Mouse (Mus musculus) heart, embryonic 14.5 days (tissue): ENCODE measurements around the gene Pprc1. TPM values are rescaled to one million over a fixed set of nuclear protein-coding genes. Genes with fewer than 3 reads are reported as not detected.

ENCODE experiments used
- ATAC-seq: fragments of 200-750 bp; cut with Nextera tagmentation; 2 replicates; pipeline ENCODE4 v1.8.0; 2017; ENCODE audit warnings: low read depth, moderate TSS enrichment; ENCODE audit not compliant: insufficient number of reproducible peaks, insufficient read depth, low FRiP score
- H3K27ac ChIP-seq, 2 experiments: fragments of 200-500 bp in 1 of 2; fragments of 300-500 bp in 1 of 2; sonication (generic) in 1 of 2; replicated peaks in 1 of 2; 2 replicates each; pipeline ENCODE4 v1.5.1; 2012 to 2014; ENCODE audit warnings: low read depth in 2 of 2, low read length in 2 of 2, control low read depth in 1 of 2, mild to moderate bottlenecking in 1 of 2, mixed read lengths in 1 of 2; ENCODE audit not compliant: control insufficient read depth in 1 of 2, insufficient read depth in 1 of 2
- H3K27me3 ChIP-seq: fragments of 300-500 bp; sonication (generic); 2 replicates; pipeline ENCODE4 v1.6.1; 2014; ENCODE audit warnings: mild to moderate bottlenecking, low read length, control low read depth; ENCODE audit not compliant: control insufficient read depth, insufficient read depth
- H3K36me3 ChIP-seq: fragments of 300-500 bp; sonication (generic); 2 replicates; pipeline ENCODE4 v1.6.1; 2014; ENCODE audit warnings: mild to moderate bottlenecking, control low read depth, low read length, mixed read lengths; ENCODE audit not compliant: control insufficient read depth, insufficient read depth
- H3K4me1 ChIP-seq, 2 experiments: fragments of 200-500 bp in 1 of 2; fragments of 300-500 bp in 1 of 2; sonication (generic) in 1 of 2; 2 replicates each; pipeline ENCODE4 v1.6.1; 2012 to 2014; ENCODE audit warnings: low read length in 2 of 2, control low read depth in 1 of 2, mixed read lengths in 1 of 2; ENCODE audit not compliant: control insufficient read depth in 2 of 2, insufficient read depth in 2 of 2
- H3K4me2 ChIP-seq: fragments of 300-500 bp; sonication (generic); 2 replicates; pipeline ENCODE4 v1.6.1; 2014; ENCODE audit warnings: mild to moderate bottlenecking, low read length
- H3K4me3 ChIP-seq, 2 experiments: fragments of 200-500 bp in 1 of 2; fragments of 300-500 bp in 1 of 2; sonication (generic) in 1 of 2; 2 replicates each; pipeline ENCODE4 v1.5.1; 2012 to 2014; ENCODE audit warnings: low read length in 2 of 2, mild to moderate bottlenecking in 2 of 2, control low read depth in 1 of 2, low read depth in 1 of 2, moderate library complexity in 1 of 2; ENCODE audit not compliant: control insufficient read depth in 1 of 2, insufficient read depth in 1 of 2
- H3K9ac ChIP-seq: fragments of 300-500 bp; sonication (generic); 2 replicates; pipeline ENCODE4 v1.6.1; 2014; ENCODE audit warnings: mild to moderate bottlenecking, low read length
- H3K9me3 ChIP-seq: fragments of 300-500 bp; sonication (generic); 2 replicates; pipeline ENCODE4 v1.6.1; 2016; ENCODE audit warnings: low read length, control low read depth; ENCODE audit not compliant: control insufficient read depth
- whole genome bisulfite sequencing: fragments of 180-500 bp; shearing (Covaris S2); extraction: QIAGEN DNeasy Blood & Tissue Kit; methylation state at CpG from one replicate; pipeline ENCODE4 v1.1.7; 2014; 5-methylcytosine and 5-hydroxymethylcytosine counted together
- polyA plus RNA-seq: library from polyadenylated mRNA; unstranded; fragments of >200 nt; fragmentation: Nextera tagmentation; extraction: Ambion mirVana; gene quantifications from 2 replicates; pipeline ENCODE4 v1.2.1, GENCODE M21; 2014

Pprc1 gene
- 24.6 and 26.4 TPM in 2 replicates for polyA plus RNA-seq

DNA sequence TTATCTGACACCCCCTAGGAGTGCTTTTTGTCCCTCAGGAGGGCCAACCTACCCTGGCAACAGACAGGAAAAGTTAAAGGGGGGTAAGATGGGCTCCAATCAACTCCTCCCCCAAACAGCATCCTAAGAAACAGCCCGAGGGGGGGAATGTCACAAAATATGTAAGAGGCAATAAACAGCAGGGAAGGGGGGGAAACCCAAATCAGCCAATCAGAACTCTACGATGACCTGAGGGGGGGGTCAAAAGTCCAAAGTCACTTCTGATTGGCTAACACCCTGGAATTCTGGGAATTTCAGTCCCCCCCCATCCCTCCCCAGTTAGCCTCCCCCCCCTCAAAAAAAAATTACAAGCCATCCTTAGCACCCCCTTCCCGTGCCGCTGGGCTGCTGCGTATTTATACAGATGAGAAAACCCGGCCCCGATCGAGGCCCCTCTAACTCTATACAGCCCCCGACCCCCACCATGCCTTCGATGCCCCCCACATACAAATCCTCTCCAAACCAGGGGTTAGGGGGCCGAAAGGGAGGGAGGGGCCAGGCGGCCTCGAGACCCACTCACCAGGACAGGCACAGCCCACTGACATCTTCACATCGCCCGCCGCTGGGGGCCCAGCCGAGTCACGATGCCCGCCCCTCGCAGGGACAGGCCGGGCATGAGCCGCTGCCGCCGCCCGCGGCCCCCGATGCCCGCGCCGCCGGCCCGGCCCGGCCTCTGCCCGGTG lies at the start of gene Pprc1:
Gene Pprc1, plus strand, starts transcription at position 616 of the 722 bp plus-strand sequence.
- Histone ChIP-seq H3K9ac (peak within 1 kb of the TSS; percentile 100), H3K27me3 (no peaks in the 10 kb centered on the region), H3K4me2 (peak within 1 kb of the TSS; percentile 94), H3K4me1 (peaks cover 39 to 64% of the 10 kb centered on the region in 2 experiments), H3K9me3 (no peaks in the 10 kb centered on the region), H3K4me3 (peak within 1 kb of the TSS; percentile 88 to 99), H3K36me3 (no peaks in the 10 kb centered on the region), H3K27ac (peak within 1 kb of the TSS; percentile 92 to 99)
- ATAC-seq = 0 out of 2 replicates have a peak, but pooled peaks have one; percentile 0
- WGBS = under 1% methylated on average over 34 of the region's 34 CpGs

DNA sequence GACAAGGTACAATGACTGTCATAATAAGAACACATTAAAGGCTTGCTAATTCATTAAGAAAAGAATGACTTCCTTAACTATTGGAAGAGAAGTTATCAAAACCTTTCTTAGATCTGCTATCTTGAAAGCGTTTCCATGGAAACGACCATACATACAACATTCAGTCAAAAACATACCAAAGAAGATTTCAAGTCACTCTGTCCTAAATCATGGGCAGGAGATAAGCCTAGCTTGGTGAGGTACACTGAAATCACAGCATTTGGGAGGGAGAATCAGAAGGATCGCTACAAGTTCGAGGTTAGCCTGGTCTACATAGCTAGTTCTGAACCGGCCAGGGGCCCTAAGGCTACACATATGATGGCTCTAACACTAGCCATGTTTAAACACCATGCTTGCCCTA lies 47.3 kb upstream of the Pprc1 start:
- peaks cover 0 to 8% of the 10 kb centered on the region in 2 experiments; a peak in 1 of 4 replicates for H3K4me1 ChIP-seq
- H3K27me3 ChIP-seq = no peaks in the 10 kb centered on the region
- peak overlapping the region; percentile 85 to 86; a peak in 3 of 4 replicates for H3K4me3 ChIP-seq
- H3K4me2 ChIP-seq = peak overlapping the region; percentile 71
- no peak for ATAC-seq
- no peaks in the 10 kb centered on the region for H3K36me3 ChIP-seq
- H3K27ac ChIP-seq = peak overlapping the region in 1 of 2 experiments; percentile 94; a peak in 1 of 4 replicates
- H3K9ac ChIP-seq = peak overlapping the region; percentile 88
- WGBS = 60% methylated on average over 5 of the region's 5 CpGs
- no peaks in the 10 kb centered on the region for H3K9me3 ChIP-seq

DNA sequence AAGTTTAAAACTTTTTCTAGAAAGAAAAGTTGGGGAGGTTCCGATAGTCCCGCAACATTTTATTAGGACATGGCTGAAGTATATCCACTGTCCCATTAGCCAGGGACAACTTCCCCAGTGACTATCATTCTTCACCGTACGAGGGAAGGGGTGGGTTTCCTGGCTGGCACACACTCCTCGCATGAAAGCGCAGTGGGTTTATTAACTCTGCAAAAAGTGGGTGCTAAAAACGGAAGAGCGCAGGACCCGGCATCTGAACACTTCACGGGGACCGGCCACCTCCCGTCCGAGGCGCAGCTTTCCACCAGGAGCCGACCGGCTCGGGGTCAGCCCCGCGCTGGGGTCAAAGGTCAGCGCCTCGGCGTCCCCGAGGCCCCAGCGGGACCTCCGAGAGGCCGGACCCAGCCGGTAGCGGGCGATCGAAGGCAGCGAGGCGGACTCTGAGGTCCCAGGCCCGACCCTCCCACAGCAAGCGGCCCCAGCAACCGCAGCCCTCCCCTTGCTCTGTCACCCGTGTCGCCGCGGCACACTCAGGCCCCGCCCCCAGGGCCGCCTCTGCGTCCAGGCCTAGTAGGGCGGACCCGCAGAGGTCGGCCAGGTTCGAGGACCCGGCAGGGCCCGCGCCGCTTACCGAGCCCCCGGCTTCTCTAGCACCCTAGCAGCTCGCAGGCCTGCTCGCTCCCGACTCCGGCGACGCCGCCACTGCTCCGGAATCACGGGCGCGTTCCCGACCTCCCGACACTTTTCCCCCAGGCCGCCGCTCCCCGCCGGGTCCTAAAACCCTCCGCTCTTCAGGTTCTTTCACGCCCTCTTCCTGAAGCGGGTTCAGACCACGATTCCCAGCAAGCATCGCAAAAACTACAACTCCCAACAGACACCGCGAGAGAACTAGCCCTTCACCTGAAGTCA lies 46.6 kb upstream of the Pprc1 start, which contains the start of gene Armh3:
Gene Armh3, minus strand, starts transcription at position 704 of the 909 bp plus-strand sequence.
- H3K4me1 ChIP-seq = peaks cover 0 to 8% of the 10 kb centered on the region in 2 experiments; a peak in 1 of 4 replicates
- WGBS = 2% methylated on average over 75 of the region's 76 CpGs
- H3K9me3 ChIP-seq = no peaks in the 10 kb centered on the region
- H3K9ac ChIP-seq = peak within 1 kb of the TSS; percentile 88
- H3K4me3 ChIP-seq = peak within 1 kb of the TSS; percentile 85 to 86
- H3K27ac ChIP-seq = peak within 1 kb of the TSS; percentile 88 to 94
- H3K4me2 ChIP-seq = peak within 1 kb of the TSS; percentile 71
- peak; percentile 97 for ATAC-seq
- no peaks in the 10 kb centered on the region for H3K36me3 ChIP-seq
- H3K27me3 ChIP-seq = no peaks in the 10 kb centered on the region

DNA sequence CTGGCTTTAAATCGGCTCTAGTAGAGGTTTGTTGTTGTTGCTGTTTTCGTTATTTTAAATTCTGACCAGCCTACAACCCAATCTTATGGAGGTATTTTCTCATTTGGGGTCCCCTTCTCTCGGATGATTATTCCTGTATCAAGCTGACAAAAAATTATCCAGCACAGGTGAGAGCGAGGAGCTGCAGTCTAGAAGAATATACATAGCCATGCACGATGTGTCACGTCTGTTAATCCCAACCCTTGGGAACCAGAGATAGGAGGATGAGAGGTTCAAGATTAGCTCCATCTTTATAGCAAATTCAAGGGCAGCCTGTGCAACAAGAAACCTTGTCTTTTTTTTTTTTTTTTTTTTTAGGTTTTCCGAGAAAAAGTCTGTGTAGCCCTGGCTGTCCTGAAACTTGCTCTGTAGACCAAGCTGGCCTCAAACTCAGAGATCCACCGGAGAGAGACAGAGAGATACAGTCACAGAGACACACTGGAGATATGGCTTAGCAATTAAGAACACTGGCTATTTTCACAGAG lies 45.9 kb upstream of the Pprc1 start:
- Histone ChIP-seq H3K9ac (peak overlapping the region; percentile 88), H3K4me3 (peak overlapping the region; percentile 85 to 86; a peak in 3 of 4 replicates), H3K27me3 (no peaks in the 10 kb centered on the region), H3K36me3 (no peaks in the 10 kb centered on the region), H3K27ac (no peak overlapping the region), H3K9me3 (no peaks in the 10 kb centered on the region), H3K4me1 (peaks cover 0 to 9% of the 10 kb centered on the region in 2 experiments; a peak in 1 of 4 replicates), H3K4me2 (peak overlapping the region; percentile 71)
- no peak for ATAC-seq
- WGBS = 9% methylated on average over 8 of the region's 8 CpGs

DNA sequence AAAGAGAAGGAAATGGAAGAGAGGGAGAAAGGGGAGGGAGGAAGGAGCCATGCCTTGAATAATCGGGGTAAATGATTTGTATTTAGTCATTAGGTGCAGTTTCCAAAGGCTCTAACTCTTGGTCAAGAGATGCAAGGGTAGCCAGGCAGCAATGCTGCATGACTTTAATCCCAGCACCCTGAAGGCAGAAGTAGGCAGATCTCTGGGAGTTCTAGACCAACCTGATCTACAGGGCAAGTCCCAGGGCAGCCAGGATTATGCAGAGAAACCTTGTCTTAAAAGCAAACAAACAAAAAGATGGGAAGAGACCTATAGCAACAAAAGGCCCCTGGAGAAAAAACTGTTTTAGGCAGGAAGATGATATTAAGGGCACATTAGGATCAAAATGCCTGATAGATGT lies 45.3 kb upstream of the Pprc1 start:
- no peak overlapping the region for H3K27ac ChIP-seq
- H3K36me3 ChIP-seq = no peaks in the 10 kb centered on the region
- 54% methylated on average over 1 of the region's 1 CpGs for WGBS
- peaks cover 5 to 15% of the 10 kb centered on the region in 2 experiments for H3K4me1 ChIP-seq
- ATAC-seq = no peak
- no peak overlapping the region for H3K4me3 ChIP-seq
- H3K9me3 ChIP-seq = no peaks in the 10 kb centered on the region
- H3K4me2 ChIP-seq = no peak overlapping the region
- no peak overlapping the region for H3K9ac ChIP-seq
- H3K27me3 ChIP-seq = no peaks in the 10 kb centered on the region

DNA sequence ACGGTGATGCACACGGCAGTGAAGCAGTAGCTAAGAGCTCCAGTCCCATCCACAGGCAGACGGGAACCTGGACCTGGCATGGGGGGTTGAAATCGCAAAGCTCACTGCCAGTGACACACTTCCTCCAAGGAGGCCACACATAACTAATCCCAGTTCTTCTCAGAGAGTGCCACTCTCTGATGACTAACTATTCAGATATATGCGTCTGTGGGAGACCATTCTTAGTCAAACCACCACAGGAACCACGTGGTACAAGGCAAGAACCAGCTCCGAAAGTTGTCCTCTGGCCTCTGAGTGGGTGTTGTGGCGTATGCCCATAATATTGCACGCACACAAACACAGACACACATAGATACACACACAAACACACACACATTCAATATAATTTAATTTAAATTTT lies 42.4 kb upstream of the Pprc1 start:
- Histone ChIP-seq H3K9ac (no peak overlapping the region), H3K4me2 (no peak overlapping the region), H3K27me3 (no peaks in the 10 kb centered on the region), H3K36me3 (0 out of 2 replicates have a peak, but pooled peaks cover 7% of the 10 kb centered on the region), H3K4me3 (no peak overlapping the region), H3K4me1 (peaks cover 7 to 15% of the 10 kb centered on the region in 2 experiments), H3K27ac (no peak overlapping the region), H3K9me3 (no peaks in the 10 kb centered on the region)
- no peak for ATAC-seq
- 73% methylated on average over 9 of the region's 9 CpGs for WGBS
